Mouse (Mus musculus): ENCODE results near the gene Swap70. TPM values are rescaled to one million over a fixed set of nuclear protein-coding genes. Genes with fewer than 3 reads are reported as not detected.
A peak's percentile ranks its signal among the peaks of the same experiment; 100 is the strongest.

Gene Swap70
- total and polyA plus RNA-seq, 3 experiments: 296 to 398 (median 370) TPM

DNA sequence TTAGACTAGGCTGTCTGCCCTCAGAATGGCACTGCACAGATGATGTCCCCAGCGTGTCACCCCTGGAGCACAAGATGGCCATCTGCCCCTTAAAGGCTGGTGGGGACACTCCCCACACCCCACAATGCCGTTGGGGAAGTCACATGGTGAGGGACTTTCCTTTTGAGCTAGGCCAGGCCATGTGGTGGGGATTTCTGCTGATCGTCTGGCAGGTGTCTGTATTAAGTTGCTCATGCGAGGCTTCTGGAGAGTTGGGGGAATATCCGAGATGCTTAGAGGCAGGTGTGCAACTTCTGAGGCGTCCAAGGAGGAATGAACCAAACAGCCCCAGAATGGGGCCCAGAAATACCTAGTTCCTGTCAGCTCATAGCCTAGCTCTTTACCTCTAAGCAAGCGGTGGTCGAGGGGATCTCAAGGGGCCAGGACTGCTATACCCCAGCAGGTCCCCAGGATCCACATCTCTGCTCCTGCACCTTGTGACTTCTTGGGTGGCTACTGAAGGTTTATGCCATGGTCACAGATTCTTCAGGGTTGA, 64.8 kb downstream of the Swap70 start:
- Histone ChIP-seq H3K27ac (ENCODE audit: insufficient read depth, low read depth) (peak overlapping the region; percentile 99), H3K4me3 (replicated peaks in 1 of 3; ENCODE audit: low read depth in 2 of 3, low read length in 2 of 3, poor library complexity in 1 of 3) (no peak overlapping the region), H3K9me3 (replicated peaks; ENCODE audit: low read length) (peaks cover 6% of the 10 kb centered on the region), H3K9ac (ENCODE audit: insufficient read depth, low read depth) (peak overlapping the region; percentile 32; the same call in 1 of the 2 replicates), H3K27me3 (replicated peaks) (no peaks in the 10 kb centered on the region), H3K79me2 (replicated peaks; ENCODE audit: control insufficient read depth, extremely low read depth, insufficient read depth, poor library complexity, severe bottlenecking) (no peaks in the 10 kb centered on the region), H3K4me1 (ENCODE audit: control insufficient read depth in 1 of 2, insufficient read depth in 2 of 2) (peaks cover 58 to 85% of the 10 kb centered on the region in 2 experiments), H3K4me2 (ENCODE audit: insufficient read depth, low read depth, poor library complexity, severe bottlenecking) (peak overlapping the region; percentile 59), H3K36me3 (replicated peaks in 1 of 2; ENCODE audit: control insufficient read depth in 1 of 2, insufficient read depth in 1 of 2, low read length in 1 of 2) (peaks cover 20 to 43% of the 10 kb centered on the region in 2 experiments)
- TF ChIP-seq SIN3A (IDR thresholded peaks at IDR 0.05; ENCODE audit: low read length): peak; percentile 55
- no peak for TF ChIP-seq NRF1 (IDR thresholded peaks at IDR 0.05; ENCODE audit: low read depth, low read length)
- no peak for TF ChIP-seq KAT2A (IDR thresholded peaks at IDR 0.05; ENCODE audit: insufficient replicate concordance, low read length)
- TF ChIP-seq USF2 (conservative IDR thresholded peaks at IDR 0.05; ENCODE audit: low read depth, low read length): peak; percentile 73
- TF ChIP-seq SMC3 (IDR thresholded peaks at IDR 0.05; ENCODE audit: low read depth, low read length): 0 out of 2 replicates have a peak, but pooled peaks have one; percentile 1
- peak; percentile 93 for TF ChIP-seq MAX (IDR thresholded peaks at IDR 0.05; ENCODE audit: low read length)
- TF ChIP-seq IRF4 (IDR thresholded peaks at IDR 0.05; ENCODE audit: low read depth, low read length): peak; percentile 63
- peak; percentile 7; the same call in 1 of the 2 replicates for TF ChIP-seq NELFE (IDR thresholded peaks at IDR 0.05; ENCODE audit: low read depth, low read length)
- TF ChIP-seq UBTF (IDR thresholded peaks at IDR 0.05; ENCODE audit: low read depth, low read length): 0 out of 2 replicates have a peak, but pooled peaks have one; percentile 81
- peak; percentile 92 for TF ChIP-seq POLR2AphosphoS2 (IDR thresholded peaks at IDR 0.05; ENCODE audit: low read depth, low read length)
- peak; percentile 58 for TF ChIP-seq ZMIZ1 (IDR thresholded peaks at IDR 0.05; ENCODE audit: low read depth, low read length)
- TF ChIP-seq ELF1 (IDR thresholded peaks at IDR 0.05; ENCODE audit: low read depth, low read length): peak; percentile 22; the same call in 1 of the 2 replicates
- peak; percentile 91 for TF ChIP-seq BHLHE40 (IDR thresholded peaks at IDR 0.05; ENCODE audit: low read depth, low read length)
- no peak for TF ChIP-seq ZC3H11A (IDR thresholded peaks at IDR 0.05; ENCODE audit: low read depth, low read length)
- TF ChIP-seq TBP (conservative IDR thresholded peaks at IDR 0.05; ENCODE audit: low read depth, low read length): peak; percentile 65; the same call in 1 of the 2 replicates
- no peak for TF ChIP-seq ZNF384 (IDR thresholded peaks at IDR 0.05; ENCODE audit: low read depth, low read length)
- peak; percentile 99 for TF ChIP-seq TCF12 (IDR thresholded peaks at IDR 0.05; ENCODE audit: low read depth, low read length)
- TF ChIP-seq MYC (IDR thresholded peaks at IDR 0.05; ENCODE audit: low read depth, low read length): peak; percentile 98
- TF ChIP-seq E2F4 (IDR thresholded peaks at IDR 0.05; ENCODE audit: insufficient replicate concordance, low read depth, low read length): no peak
- TF ChIP-seq EP300 (IDR thresholded peaks at IDR 0.05; ENCODE audit: low read length): peak; percentile 93
- TF ChIP-seq MXI1 (IDR thresholded peaks at IDR 0.05; ENCODE audit: low read depth, low read length): peak; percentile 71
- TF ChIP-seq MEF2A (IDR thresholded peaks at IDR 0.05; ENCODE audit: borderline replicate concordance, low read depth, low read length): peak; percentile 75; the same call in 1 of the 2 replicates
- TF ChIP-seq PAX5 (IDR thresholded peaks at IDR 0.05; ENCODE audit: low read length): no peak
- TF ChIP-seq USF1 (IDR thresholded peaks at IDR 0.05; ENCODE audit: low read depth, low read length): peak; percentile 87
- TF ChIP-seq CHD1 (IDR thresholded peaks at IDR 0.05; ENCODE audit: low read depth, low read length): no peak; the same call in 1 of the 2 replicates
- peak; percentile 65; the same call in 1 of the 2 replicates for TF ChIP-seq POLR2A (IDR thresholded peaks at IDR 0.05; ENCODE audit: low read depth, low read length)
- TF ChIP-seq MAZ (IDR thresholded peaks at IDR 0.05; ENCODE audit: low read depth, low read length): peak; percentile 81
- TF ChIP-seq JUND (conservative IDR thresholded peaks at IDR 0.05; ENCODE audit: low read depth, low read length): no peak
- no peak for TF ChIP-seq JUN (IDR thresholded peaks at IDR 0.05; ENCODE audit: insufficient read depth, low read depth, low read length)
- peak; percentile 8; the same call in 1 of the 2 replicates for TF ChIP-seq HCFC1 (IDR thresholded peaks at IDR 0.05; ENCODE audit: low read depth, low read length)
- TF ChIP-seq ETS1 (conservative IDR thresholded peaks at IDR 0.05; ENCODE audit: low read depth, low read length): peak; percentile 90
- DNase-seq (ENCODE audit: extremely low read depth): peak; percentile 95
- dilution Hi-C loops (cut with MboI; ENCODE audit: extremely low pct_ligation_motif_present, extremely low pct_unique_long_range_greater_than_20kb, low sequenced_read_pairs): no loop called here
- in situ Hi-C loops (cut with MboI; ENCODE audit: low pct_ligation_motif_present, low pct_unique_long_range_greater_than_20kb, low sequenced_read_pairs): loop anchor here (5.0 to 25.0 kb wide), 2 partner anchors 151 to 341 kb away; partner anchors contain the start of gene Adm

All from CH12.LX (cell line).